Mouse (Mus musculus) left cerebral cortex, postnatal 10 days (tissue): ENCODE measurements around the gene Ccnj. TPM values are rescaled to one million over a fixed set of nuclear protein-coding genes. Genes with fewer than 3 reads are reported as not detected.

Experiments
- DNase-seq, 2 experiments: peaks; one replicate each; pipeline ENCODE4 v3.0.0; 2021 to 2022; ENCODE audit warnings: low spot score in 2 of 2, mixed read lengths in 1 of 2; ENCODE audit errors: extremely low spot score in 1 of 2
- intact Hi-C: fragments of 180-260 bp; cut with DNase I; formaldehyde crosslinking; loops from one replicate; pipeline ENCODE4 v1.15.1; 2025
- microRNA-seq: library from miRNA; unstranded; fragments of <30 nt; microRNA quantifications from one replicate; pipeline ENCODE4 v1.2.0, GENCODE M21; 2022
- total RNA-seq, 2 experiments: library from RNA; stranded (reverse); gene quantifications; 2 replicates each; pipeline ENCODE4 v1.2.3; 2021

The Ccnj gene
- total RNA-seq, 2 experiments from 2014 or later, result 7.4 to 8.6 TPM

GRCm38 (mm10) chr19:40838205-40838604 lies 7.1 kb downstream of the Ccnj start:
- no peak for DNase-seq
- intact Hi-C loops, result no loop called here

GRCm38 (mm10) chr19:40840303-40840702 lies 9.2 kb downstream of the Ccnj start:
- intact Hi-C loops, result no loop called here

DNA sequence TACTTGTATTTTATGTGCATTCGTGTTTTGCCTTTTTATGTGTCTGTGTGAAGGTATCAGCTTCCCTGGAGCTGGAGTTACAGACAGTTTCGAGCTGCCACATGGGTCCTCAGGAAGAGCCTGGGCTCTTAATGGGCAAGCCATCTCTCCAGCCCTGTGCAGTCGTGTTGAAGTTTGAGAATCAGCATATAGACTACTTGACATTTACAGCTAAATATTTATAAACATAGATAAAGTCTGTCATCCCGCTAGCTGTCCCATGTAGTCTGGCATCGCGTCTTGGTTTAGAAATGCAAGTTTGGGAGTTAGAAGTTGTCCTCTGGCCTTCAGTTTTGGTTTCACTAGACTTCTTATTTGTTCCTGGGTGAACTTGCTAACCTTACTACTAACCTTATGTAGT lies 10.0 kb downstream of the Ccnj start:
- no peak for DNase-seq
- intact Hi-C loops, result no loop called here

More at GRCm38 (mm10) chr19:40840303-40840702, 9.2 kb downstream of the Ccnj start:
- DNase-seq, result no peak

DNA sequence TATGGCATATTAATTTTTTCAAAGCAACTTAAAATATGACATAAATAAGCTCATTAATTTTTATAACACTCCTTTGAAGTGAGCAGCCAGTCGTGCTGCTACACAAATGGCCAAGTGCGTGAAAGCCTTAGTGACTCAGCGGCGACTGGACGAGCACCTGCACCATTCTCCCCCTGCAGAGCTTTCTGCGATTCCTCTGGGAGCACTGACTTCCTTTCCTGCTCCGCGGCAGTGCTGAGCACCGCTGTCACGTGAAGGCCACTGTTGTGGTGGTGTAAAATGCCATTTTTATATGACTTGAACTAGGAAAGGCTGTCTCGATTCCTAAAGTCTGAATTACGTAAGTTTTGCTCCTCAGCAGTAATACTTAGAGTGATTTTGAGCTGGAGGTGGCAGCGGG lies 10.5 kb downstream of the Ccnj start:
- DNase-seq, result no peak
- intact Hi-C loops, result no loop called here

DNA sequence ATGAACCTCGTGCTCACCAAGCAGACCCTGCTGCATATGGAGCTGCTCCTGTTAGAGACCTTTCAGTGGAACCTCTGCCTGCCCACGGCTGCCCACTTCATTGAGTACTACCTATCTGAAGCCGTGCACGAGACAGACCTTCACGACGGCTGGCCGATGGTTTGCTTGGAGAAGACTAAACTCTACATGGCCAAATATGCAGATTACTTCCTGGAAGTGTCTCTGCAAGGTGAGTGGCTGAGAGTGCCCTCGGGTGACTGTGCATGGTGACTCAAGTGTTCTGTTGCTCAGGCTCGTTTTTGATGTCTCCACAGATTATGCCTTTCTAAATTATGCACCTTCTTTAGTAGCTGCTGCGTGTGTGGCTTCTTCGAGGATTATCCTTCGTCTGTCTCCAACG lies 13.7 kb downstream of the Ccnj start:
- intact Hi-C loops, result no loop called here
- DNase-seq, result no peak

DNA sequence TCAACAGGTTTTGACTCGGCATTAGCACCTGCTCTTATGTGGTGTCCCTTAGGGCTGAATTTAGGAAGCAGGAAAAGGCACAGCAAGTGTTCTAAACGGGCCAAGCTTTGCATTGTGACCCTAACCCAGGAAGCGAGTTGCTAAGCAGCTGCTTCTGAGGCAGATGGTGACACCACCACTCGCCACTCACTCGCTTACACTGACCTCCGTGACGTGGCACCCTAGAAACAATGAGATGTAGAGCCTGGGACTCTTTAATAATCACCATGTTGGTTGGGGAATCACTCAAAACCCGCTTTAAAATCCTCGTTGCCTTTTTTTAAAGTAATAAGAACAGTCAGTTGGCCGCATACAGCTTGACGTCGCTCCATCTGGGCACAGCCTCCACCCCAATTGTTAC lies 18.3 kb downstream of the Ccnj start:
- intact Hi-C loops, result no loop called here
- DNase-seq, result no peak

GRCm38 (mm10) chr19:40859555-40859954 lies 28.5 kb downstream of the Ccnj start:
- DNase-seq, result peak in 1 of 2 experiments; percentile 9
- intact Hi-C loops, result no loop called here

DNA sequence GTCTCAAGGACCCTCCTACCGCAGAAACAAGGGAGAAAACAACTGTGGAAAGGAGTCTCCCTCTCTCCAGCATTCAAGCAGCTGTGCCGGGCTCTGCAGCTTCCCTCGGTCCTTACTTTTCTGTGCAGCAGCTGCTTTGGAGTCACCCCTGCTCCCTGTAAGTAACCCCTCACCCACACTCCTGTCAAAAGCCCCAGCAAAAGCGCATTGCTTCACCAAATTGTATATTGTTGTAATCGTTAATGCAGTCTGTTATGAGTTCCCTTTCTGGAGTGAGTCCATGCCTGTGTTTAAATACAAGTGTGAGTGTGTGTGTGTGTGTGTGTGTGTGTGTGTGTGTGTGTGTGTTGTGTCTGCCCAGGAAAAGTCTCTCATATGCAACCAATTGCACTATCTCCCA lies 37.2 kb downstream of the Ccnj start:
- DNase-seq, result no peak
- intact Hi-C loops, result no loop called here

GRCm38 (mm10) chr19:40869425-40870105 lies 38.5 kb downstream of the Ccnj start:
- DNase-seq, result no peak
- intact Hi-C loops, result no loop called here

DNA sequence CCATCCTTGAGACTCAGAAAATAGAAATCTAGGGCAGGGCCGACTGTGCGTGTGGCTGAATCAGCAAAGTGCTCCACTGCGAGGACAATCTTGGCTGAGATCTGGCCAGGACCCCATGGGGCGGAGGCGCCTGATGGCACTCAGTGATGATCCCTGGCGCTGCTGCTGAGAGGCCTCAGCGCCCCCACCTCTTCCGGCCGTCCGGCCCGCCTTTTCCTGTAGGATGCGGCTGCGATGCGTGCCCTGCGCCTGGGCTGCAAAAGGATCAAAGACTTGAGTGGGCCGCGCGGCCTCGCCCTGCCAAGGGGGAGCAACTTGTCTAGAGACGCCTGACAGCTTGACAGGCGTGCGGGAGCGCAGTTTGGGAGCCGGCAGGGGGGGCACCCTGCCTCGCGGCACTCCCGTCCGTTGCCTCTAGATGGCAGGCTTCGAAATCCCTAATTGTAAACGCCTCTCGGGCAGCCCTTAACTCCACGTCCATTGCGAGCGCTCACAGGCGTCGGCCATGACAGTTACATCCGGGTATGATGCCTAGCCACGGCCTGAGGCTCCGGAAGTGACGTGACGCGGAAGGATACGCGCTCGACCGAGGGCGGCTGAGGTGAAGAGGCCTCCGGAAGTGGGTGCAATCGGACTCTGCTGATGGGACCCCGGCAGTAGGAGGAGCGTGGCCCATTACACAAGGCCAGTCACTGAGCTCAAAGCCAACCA lies 42.0 kb downstream of the Ccnj start:
- intact Hi-C loops, result loop anchor here (1.0 kb wide), 1 partner anchor 21 kb away; the partner anchor contains the start of gene Zfp518a
- DNase-seq, result peak; percentile 91 to 97

DNA sequence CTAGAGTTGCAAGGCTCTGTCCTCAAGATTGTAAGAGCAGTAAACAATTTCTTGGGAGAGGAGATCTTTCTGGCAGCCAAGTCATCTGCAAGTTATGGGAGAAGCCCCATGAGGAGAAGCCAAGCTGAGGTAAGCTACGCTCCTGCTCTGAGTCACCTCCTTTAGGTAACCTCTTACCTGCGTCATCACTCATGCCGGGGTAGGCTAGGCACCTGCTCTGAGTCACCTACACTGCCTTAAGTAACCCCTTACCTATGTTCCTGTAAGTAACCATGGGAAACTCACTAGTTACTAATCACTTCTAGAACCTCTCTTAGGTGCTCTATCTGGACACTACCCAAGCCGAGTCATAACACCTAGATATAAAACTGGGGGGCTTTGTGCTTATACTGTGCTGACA lies 50.6 kb downstream of the Ccnj start:
- no peak for DNase-seq
- intact Hi-C loops, result no loop called here

GRCm38 (mm10) chr19:40888887-40889286 lies 57.8 kb downstream of the Ccnj start:
- no peak for DNase-seq
- intact Hi-C loops, result no loop called here

- intact Hi-C loops, result loop anchor here (1.0 to 10.0 kb wide), 2 partner anchors 21 to 121 kb away; no protein-coding TSS in a partner anchor
- peak in 1 of 2 experiments; percentile 35 for DNase-seq
Measured at GRCm38 (mm10) chr19:40894071-40894506, 63.0 kb downstream of the Ccnj start.

- intact Hi-C loops, result loop anchor here (1.0 to 10.0 kb wide), 2 partner anchors 21 to 120 kb away; no protein-coding TSS in a partner anchor
- DNase-seq, result peak; percentile 79 to 94
Measured at GRCm38 (mm10) chr19:40894519-40895392, 63.7 kb downstream of the Ccnj start, which contains the start of gene Zfp518a. TSS of gene Zfp518a (plus strand) at chr19:40894705.

DNA sequence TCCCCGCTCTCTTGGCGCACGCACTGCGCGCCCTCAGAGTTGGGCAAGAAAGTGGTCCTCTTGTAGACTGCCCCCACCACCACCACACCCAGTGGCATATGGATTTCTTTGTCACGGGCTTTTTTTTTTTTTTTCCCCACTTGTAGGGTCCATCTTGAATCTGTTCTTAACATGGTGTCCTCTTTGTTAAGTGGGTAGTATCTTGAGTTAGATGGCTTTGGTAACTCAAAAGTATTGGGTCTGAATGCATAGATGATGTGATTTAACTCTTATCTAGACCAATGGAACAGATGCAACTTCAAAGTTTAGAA lies 64.3 kb downstream of the Ccnj start:
- intact Hi-C loops, result loop anchor here (10.0 kb wide), 1 partner anchor 119 kb away; no protein-coding TSS in a partner anchor
- DNase-seq, result no peak

Small RNA genes within 50 kb of the gene (microRNA-seq; reads per million reads assigned to microRNA genes)
- gene Mir8092, result 1.7 reads per million

Other genes starting within 250 kb of the Ccnj start
- gene Aldh18a1, start 242.8 kb upstream of the Ccnj start, total RNA-seq, result 10 to 100 TPM; 25.6 to 28.5 TPM
- 10 to 100 TPM; 25.9 to 28.5 TPM for gene Tctn3, start 219.0 kb upstream of the Ccnj start, total RNA-seq
- gene Entpd1, start 218.9 kb upstream of the Ccnj start, total RNA-seq, result 10 to 100 TPM; 18.7 to 20.2 TPM
- gene Cc2d2b, start 82.5 kb upstream of the Ccnj start, total RNA-seq, result 1 to 10 TPM in 1 of 2 experiments, under 1 TPM in 1; 0.43 to 1.4 TPM
- gene Zfp518a, start 63.4 kb downstream of the Ccnj start, total RNA-seq, result 1 to 10 TPM; 8.7 to 9.6 TPM
- 1 to 10 TPM; 3.0 TPM for gene Blnk, start 163.3 kb downstream of the Ccnj start, total RNA-seq
- under 1 TPM in 1 of 2 experiments, not detected in 1; 0.18 TPM for gene Dntt, start 198.0 kb downstream of the Ccnj start, total RNA-seq
- under 1 TPM; 0.36 to 0.69 TPM for gene Opalin, start 245.8 kb downstream of the Ccnj start, total RNA-seq